Mouse (Mus musculus) v-Abl transformed pro-B cells (cell line): Measurements from ENCODE around the gene Bivm.

Experiments
- in situ Hi-C, 2 experiments: fragments of 400-800 bp; cut with MboI; formaldehyde crosslinking; loops; one replicate each; pipeline ENCODE4 v1.15.1; 2025; ENCODE audit not compliant: unreplicated experiment in 2 of 2

Bivm gene

GRCm38 (mm10) chr1:44118239-44119054 lies at the start of gene Bivm, which contains the start of gene Kdelc1:
Gene Bivm (plus strand): TSS chr1:44118957.
Gene Kdelc1 (minus strand): TSS chr1:44118808.
- in situ Hi-C loops: loop anchor here in 1 of 2 experiments (5.0 kb wide), 1 partner anchor 39 kb away; no protein-coding TSS in a partner anchor

- in situ Hi-C loops: no loop called here
These were observed 17.1 kb upstream of the Bivm start for GRCm38 (mm10) chr1:44101448-44102225.

GRCm38 (mm10) chr1:44102259-44102717 lies 16.5 kb upstream of the Bivm start, which contains the start of gene Tex30:
Gene Tex30 (minus strand): TSS chr1:44102441.
- in situ Hi-C loops: no loop called here

GRCm38 (mm10) chr1:44102939-44103338 lies 15.8 kb upstream of the Bivm start:
- in situ Hi-C loops: no loop called here

GRCm38 (mm10) chr1:44117571-44117970 lies 1.2 kb upstream of the Bivm start:
- in situ Hi-C loops: loop anchor here in 1 of 2 experiments (5.0 kb wide), 1 partner anchor 40 kb away; no protein-coding TSS in a partner anchor

GRCm38 (mm10) chr1:44119201-44120073 lies 680 bp downstream of the Bivm start:
- in situ Hi-C loops: loop anchor here in 1 of 2 experiments (5.0 kb wide), 1 partner anchor 38 kb away; no protein-coding TSS in a partner anchor

- in situ Hi-C loops: no loop called here
These were observed 1.3 kb downstream of the Bivm start for GRCm38 (mm10) chr1:44120074-44120406.

GRCm38 (mm10) chr1:44122256-44122655 lies 3.5 kb downstream of the Bivm start:
- in situ Hi-C loops: no loop called here

- in situ Hi-C loops: no loop called here
These were observed 6.8 kb downstream of the Bivm start for GRCm38 (mm10) chr1:44125590-44125989.

GRCm38 (mm10) chr1:44129929-44130581 lies 11.3 kb downstream of the Bivm start:
- in situ Hi-C loops: no loop called here

GRCm38 (mm10) chr1:44140232-44140631 lies 21.5 kb downstream of the Bivm start:
- in situ Hi-C loops: no loop called here

GRCm38 (mm10) chr1:44142747-44143146 lies 24.0 kb downstream of the Bivm start:
- in situ Hi-C loops: no loop called here

GRCm38 (mm10) chr1:44147563-44148381 lies 29.0 kb downstream of the Bivm start, which contains the start of gene Ercc5:
Gene Ercc5 (plus strand): TSS chr1:44147744.
- in situ Hi-C loops: no loop called here

GRCm38 (mm10) chr1:44148706-44149105 lies 29.9 kb downstream of the Bivm start:
- in situ Hi-C loops: no loop called here

- in situ Hi-C loops: loop anchor here in 1 of 2 experiments (5.0 to 25.0 kb wide), 2 partner anchors 38 to 93 kb away; partner anchors contain the start of genes Bivm, Gm8251 and Kdelc1
These were observed 36.5 kb downstream of the Bivm start for GRCm38 (mm10) chr1:44155287-44155686.

- in situ Hi-C loops: loop anchor here in 1 of 2 experiments (5.0 to 25.0 kb wide), 2 partner anchors 41 to 96 kb away; partner anchors contain the start of genes Bivm, Gm8251 and Kdelc1
These were observed 39.6 kb downstream of the Bivm start for GRCm38 (mm10) chr1:44158317-44158716.

GRCm38 (mm10) chr1:44161818-44162217 lies 43.1 kb downstream of the Bivm start:
- in situ Hi-C loops: loop anchor here in 1 of 2 experiments (25.0 kb wide), 1 partner anchor 100 kb away; the partner anchor contains the start of gene Gm8251

- in situ Hi-C loops: loop anchor here in 1 of 2 experiments (25.0 kb wide), 1 partner anchor 100 kb away; the partner anchor contains the start of gene Gm8251
These were observed 43.6 kb downstream of the Bivm start for GRCm38 (mm10) chr1:44162389-44162788.
